Mouse (Mus musculus) ES-Bruce4 (cell line): Measurements from ENCODE around the gene Hsd17b12.

Experiments
- CTCF ChIP-seq: IDR thresholded peaks from one replicate; pipeline ENCODE4 v1.8.1; 2011; ENCODE audit warnings: low read depth, low read length
- EP300 ChIP-seq: IDR thresholded peaks from 2 replicates; pipeline ENCODE4 v1.6.1; 2011; ENCODE audit warnings: low read depth, low read length; ENCODE audit not compliant: insufficient read depth

DNA sequence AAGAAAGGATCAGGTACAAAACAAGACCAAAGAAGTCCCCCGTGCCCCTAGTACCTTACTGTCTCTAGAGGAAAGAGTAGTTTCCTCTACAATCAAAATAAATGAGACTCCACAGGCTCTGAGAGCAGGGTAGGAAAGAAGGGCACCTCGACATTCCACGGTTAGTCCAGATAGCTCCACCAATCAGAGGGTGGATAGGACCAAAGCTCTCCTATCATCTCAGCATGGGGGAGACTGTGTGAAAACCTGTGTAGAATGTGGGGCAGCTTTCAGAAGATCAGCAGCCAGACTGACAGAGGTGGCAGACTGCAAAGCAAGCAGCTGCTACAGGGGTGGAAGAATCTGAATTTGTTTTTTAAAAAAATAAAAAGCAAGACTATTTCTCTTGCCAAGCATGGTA lies 165.0 kb downstream of the Hsd17b12 start:
- TF ChIP-seq CTCF (no peak), EP300 (no peak)
